Mouse (Mus musculus) granulocyte monocyte progenitor cell, adult 5-6 weeks (primary cell): ENCODE results near the gene 7420426K07Rik. TPM values are rescaled to one million over a fixed set of nuclear protein-coding genes. Genes with fewer than 3 reads are reported as not detected.

Experiments used
- ATAC-seq: replicated peaks from 2 replicates; pipeline ENCODE4 v1.8.0; 2016; ENCODE audit warnings: mild to moderate bottlenecking, moderate TSS enrichment, inconsistent platforms; ENCODE audit not compliant: poor library complexity, severe bottlenecking
- total RNA-seq, 2 experiments: library from RNA; stranded (forward) in 1 of 2; stranded (reverse) in 1 of 2; fragments of 200-712, 200-1000 nt in 1 of 2; fragments of >200 nt in 1 of 2; fragmentation: Nextera tagmentation in 1 of 2; gene quantifications; 2 replicates each; pipeline ENCODE4 v1.2.3; 2014 to 2017

Gene 7420426K07Rik
- total RNA-seq (2014; fragmentation: Nextera tagmentation), result not detected in 2 replicates
- not detected in 2 replicates for total RNA-seq (2017)

DNA sequence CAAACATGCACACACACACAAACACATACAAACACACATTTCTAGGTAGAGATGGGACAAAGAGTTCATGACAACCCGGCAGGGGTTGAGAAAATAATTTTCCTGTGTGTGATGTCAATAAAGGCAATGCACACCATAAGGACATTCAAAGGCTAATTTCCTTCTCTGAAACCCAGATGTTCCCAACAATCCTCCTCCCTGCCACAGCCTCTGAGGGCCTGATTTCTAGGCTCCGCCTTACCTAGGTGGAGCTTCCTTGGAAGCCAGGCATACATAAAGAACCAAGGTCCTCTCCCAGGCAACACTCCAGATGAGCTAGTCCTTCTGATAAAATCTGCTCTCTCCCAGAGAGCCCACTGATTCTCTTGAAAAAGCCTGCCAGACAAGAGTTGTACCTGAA is at the start of gene 7420426K07Rik:
Gene 7420426K07Rik, plus strand, starts transcription at position 301 of the 400 bp plus-strand sequence.
- ATAC-seq, result no peak

DNA sequence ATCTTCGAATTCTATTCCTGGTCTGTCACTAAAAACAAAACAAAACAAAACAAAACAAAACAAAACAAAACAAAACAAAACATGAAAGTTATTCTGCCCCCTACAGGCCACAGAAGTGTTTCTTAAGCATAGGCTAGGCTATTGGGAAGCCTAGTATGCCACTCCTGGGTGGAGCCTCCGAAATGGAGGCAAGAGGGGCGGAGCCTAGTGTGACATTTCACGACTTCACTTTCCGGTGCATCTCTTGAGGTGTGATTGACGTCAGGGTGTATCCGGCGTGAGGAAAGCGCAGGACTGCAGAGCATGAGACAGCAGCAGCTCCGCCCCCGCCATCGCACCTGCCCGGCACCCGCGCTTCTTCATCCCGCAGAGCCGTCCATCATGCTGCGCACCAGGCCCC is 46.7 kb upstream of the 7420426K07Rik start, which contains the start of gene Prr23a2:
Gene Prr23a2, plus strand, starts transcription at position 285 of the 400 bp plus-strand sequence.
- ATAC-seq, result no peak

DNA sequence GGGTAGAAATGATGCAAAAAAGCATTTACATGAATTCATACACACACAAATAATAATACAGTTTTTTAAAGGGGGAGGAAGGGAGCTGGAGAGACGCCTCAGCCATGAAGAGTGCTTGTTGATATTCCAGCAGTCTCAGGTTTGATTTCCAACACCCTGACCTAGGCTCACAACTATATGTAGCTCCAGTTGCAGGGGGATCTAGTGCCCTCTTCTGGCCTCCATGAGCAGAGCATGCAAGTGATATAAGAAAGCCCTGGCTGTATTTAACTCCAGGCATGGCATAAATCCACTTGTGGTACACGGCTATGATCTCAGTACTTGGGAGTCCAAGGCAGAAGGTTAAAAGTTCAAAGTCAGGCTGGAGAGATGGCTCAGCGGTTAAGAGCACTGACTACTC is 39.5 kb upstream of the 7420426K07Rik start:
- ATAC-seq, result no peak

DNA sequence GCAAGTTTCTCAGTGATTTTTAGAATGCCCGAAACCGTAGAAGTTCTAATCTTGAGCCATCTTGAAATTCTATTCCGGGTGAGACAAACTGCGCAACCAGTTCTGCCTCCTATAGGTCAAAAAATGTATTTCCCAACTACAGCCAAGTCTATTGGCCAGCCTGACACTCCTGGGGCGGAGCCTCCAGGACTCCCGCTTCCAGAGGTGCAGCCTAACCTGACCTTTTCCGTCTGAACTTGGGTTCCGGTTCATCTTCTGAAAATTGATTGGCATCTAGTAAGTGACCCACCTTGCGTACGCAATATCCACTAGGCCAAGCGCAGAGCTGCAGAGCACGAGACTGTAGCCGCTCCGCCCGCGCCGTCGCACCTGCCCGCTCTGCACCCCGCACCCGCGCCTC is 38.3 kb upstream of the 7420426K07Rik start, which contains the start of gene Prr23a3:
Gene Prr23a3, plus strand, starts transcription at position 197 of the 400 bp plus-strand sequence.
- ATAC-seq, result no peak

DNA sequence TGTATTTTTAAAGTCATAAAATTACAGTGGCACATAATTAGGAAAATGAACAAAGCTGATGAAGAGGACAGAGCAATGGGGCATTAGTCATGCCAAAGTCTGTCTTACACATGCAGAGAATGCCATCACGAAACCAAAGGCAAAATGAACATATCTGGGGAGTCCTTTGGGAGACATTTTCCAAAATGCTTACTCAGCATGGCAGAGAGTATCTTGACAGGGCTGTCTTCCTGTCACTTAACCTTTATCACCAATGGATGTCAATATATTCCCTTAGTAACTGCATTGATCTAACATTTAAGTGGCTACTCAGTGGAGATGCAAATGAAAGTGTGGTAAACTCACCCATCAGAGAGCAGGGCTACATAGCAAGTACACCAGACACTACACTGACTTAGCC is 1.4 kb upstream of the 7420426K07Rik start:
- no peak for ATAC-seq

DNA sequence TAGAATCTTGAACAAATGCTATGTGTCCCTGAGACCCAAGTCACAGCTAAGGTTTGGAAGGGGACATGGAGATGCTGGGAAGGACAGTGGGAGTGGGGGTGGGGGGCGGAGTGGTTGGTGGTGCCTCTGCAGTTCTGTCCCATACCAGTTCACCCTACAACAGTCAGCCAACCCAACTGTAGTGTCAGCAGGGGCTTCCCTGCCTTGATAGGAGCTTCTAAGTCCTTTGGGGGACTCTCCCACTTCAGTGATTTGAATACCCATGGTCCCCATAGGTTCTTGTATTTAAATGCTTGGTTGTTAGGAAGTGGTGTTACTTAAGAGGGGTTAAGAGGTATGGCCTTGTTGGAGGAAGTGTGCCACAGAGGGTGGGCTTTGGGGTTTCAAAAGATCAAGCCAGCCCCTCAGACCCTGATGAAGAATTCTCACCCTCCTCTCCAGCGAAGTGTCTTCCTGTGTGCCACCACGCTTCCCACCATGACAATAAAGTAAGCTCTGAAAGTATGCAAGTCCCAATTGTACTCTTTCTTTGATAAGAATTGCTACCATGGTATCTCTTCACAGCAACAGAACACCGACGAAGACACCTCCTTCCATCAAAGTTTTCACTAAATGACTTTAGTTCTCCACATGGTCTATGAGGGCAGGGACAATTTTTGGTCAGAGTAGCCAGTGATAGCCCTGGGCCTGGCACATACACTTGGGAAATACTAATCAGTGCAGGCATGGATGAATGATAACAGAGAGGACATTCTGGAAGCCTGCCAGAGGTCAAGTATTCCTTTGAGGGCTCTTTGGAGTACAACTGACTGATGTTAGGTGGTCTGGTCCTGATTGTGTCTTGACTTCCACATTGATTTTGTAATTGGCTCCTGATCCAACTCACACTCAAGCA is 18.0 kb downstream of the 7420426K07Rik start:
- no peak for ATAC-seq

DNA sequence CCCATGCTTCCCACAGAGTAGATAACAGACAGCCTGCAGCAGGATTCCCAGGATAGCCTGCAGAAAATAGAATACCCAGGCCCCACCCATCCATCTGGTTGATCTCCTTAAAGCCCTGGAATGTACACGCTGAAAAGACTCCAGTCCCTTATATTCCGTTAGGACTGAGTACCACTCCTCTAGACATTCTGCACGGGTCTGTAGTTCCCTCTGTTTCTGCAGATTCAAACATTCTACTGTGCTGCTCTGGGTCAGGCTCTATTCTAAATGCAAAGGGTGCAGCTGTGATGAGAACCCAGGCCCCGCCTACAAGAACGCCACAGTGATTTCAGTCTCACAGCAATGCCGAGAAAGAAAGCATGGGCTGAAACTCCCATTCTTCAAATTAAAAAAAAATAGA is 20.2 kb downstream of the 7420426K07Rik start:
- ATAC-seq, result no peak

DNA sequence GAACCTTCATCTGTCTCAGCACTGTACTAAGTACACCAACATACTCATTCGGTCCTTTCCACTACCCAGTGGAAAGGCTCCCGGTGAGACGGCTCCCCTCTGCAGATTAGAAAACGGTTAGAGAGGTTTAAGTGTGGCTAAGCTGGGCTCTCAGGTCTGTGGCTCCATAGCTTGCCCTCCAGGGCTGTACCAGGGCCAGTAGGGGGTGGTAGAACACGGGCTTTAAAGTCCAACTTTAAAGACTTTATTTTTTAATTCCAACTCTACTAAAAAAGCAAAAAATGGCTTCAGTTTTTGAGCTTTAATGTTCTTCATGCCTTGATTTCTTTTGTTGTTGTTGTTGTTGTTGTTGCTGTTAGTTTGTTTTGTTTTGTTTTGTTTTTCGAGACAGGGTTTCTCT is 21.3 kb downstream of the 7420426K07Rik start:
- ATAC-seq, result no peak

DNA sequence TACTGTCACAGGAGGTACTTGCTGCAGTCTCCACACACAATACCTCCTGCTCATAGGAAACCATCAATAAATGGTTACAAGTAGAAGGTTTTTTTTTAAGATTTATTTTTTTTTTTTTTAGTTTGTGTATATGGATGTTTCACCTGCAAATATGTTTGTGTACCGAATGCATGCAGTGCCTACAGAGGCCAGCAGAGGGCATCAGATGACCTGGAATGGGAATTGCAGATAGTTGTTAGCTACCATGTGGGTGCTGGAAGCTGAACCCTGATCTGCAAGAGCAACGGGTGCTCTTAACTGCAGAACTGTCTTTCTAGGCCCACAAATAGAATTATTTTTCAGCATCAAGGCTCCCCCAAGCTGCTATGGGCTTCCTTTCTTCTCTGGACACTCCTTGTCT is 26.6 kb downstream of the 7420426K07Rik start:
- ATAC-seq, result no peak

DNA sequence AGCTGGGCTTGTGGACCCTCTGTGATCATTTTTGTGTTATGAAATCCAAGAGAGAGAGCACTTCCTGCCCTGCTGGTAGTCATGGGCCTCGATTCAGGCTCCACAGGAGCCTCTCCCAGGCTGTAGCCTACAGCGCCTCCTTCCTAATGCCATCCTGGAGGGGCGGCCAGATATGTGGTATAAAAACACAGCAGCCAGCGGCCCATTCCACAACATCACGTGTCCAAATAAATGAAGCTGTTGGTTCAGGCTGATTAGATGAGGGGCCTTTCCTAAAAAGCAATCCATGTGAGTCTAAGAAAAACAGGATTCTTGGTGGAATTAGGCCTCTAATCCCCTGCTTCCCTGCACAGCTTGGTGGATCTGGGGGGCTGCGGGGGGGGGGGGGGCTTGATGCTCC is 30.0 kb downstream of the 7420426K07Rik start:
- ATAC-seq, result no peak

DNA sequence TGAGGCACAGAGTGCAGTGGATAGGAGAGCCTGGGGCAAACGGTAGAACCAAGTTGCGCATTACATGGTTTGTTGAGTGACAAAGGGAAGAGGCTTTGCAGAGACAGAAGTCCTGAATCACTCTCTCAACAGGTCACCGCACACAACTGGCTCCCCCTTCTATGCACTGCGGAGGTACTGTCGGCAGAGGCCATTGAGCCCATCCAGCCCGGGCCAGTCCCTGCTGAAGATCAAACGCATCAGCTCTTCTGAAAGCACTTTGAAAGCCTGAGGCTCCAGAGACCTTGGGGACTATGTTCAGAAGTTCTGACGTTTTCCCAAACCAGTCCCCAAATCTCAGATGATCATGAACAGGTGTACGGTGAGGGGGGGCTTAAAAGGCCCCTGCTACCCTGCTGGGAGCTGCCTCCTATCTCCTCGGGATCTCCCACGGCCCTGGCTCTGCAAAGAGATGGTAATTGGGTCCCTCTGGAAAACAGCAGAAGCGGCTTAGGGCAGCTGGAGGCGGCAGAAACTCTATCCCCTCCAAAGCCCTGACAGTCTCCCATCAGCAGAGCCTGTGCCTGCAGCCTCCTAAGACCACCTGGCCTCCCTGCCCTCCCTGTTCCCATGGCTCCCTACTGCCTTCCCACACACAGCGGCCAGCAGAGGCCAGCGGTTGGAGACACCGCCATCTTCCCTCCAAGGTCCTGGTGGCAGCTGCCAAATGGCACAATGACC is 32.4 kb downstream of the 7420426K07Rik start:
- no peak for ATAC-seq

DNA sequence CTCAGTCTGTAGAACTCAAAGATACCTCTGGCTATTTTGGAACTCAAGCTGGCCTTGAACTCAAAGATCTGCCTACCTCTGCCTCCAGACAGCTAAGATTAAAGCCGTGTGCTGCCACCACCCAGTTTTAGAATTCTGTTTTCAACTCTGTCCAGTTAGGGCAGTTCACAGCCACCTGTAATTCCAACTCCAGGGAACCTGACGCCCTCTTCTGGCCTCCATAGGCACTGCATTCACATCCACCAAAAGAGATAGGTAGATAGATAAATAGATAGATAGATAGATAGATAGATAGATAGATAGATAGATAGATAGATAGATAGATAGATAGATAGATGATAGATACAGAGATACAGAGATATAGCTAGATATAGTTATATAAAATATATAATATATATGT is 36.4 kb downstream of the 7420426K07Rik start:
- ATAC-seq, result no peak

DNA sequence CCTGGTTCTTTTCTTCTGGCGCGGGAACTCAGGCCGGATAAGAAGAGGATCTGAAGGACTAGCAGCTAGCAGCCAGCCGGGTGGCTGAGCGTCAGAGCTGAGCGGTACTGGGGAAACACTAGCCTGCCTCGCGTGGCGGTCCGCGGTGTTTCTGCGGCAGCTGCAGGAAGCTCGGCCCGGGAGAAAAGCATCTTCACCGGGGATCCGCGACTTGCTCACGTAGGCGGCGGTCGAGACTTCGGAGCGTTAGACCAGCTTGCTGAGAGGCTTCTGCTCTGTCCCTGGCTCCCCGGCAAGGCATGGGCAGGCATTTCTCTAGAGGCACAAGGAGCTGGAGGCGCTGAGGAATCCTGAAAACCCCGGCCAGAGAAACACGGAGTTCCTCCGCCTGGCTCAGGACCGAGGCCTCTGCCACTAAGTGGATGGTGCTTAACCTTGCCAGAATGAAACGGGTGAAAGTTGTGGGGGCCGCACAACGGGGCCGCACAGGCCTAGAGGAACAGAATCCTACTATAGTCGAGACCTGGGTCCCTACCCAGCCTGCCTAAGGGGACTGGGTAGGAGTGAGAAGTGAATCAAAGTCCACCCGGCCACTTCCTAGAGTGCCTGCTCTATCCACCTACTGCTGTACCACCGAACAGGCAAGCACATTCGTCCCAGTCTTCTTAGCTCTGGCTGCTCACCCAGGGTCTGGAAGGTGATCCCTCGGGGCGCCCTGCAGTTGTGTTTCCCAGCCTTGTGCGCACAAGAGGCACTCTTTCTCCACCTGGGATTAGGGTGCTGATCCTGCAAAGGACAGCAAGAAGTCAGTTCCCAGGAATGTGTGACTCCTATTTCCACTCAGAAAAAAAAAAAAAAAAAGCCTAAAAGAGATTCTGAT is 49.5 kb downstream of the 7420426K07Rik start:
- ATAC-seq, result 0 out of 2 replicates have a peak, but pooled peaks have one; percentile 12

DNA sequence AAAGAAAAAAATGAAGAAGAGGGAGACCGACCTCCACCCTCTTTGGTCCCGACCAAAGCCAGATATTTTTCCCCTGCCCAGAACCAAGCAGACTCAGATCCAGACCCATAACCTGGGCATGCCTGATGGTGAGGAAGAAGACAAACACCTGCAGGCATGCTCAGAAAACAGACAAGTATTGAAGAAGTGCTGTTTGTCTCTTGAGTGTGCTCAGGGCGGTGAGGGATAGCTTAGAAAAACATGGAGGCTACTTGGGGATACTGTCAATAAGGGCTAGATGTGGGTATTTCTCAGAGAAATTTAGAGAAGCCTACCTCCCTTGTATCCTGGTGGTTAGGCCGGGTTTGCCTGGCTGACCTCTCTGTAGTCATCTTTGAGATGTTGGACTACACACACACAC is 50.4 kb downstream of the 7420426K07Rik start:
- ATAC-seq, result no peak

DNA sequence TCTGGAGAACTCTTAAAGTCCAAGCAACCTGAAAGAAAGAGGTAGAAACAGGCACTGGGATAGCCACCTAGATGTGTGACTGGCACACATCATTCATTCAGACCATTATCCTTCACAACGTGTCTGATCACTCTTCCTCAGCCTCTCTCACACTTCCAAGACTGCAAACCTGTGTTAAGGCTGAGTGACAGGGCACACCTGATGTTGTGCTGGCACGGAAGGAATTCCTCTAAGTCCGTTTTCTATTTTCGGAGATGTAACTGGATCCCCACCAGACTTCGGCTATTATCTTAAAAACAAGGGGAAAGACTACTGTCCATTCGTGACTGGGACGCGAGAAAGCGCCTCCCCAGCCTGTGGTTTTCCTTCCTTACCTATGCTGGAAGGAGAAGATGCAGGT is 50.9 kb downstream of the 7420426K07Rik start:
- ATAC-seq, result no peak

Other genes with a start within 250 kb of the 7420426K07Rik start
- gene Prr23a1, start 60.6 kb upstream of the 7420426K07Rik start, total RNA-seq (2014; fragmentation: Nextera tagmentation), result not detected in 2 replicates
- gene Prr23a1, start 60.6 kb upstream of the 7420426K07Rik start, total RNA-seq (2017), result not detected in 2 replicates
- gene Prr23a2, start 46.6 kb upstream of the 7420426K07Rik start, total RNA-seq (2014; fragmentation: Nextera tagmentation), result not detected in 2 replicates
- gene Prr23a2, start 46.6 kb upstream of the 7420426K07Rik start, total RNA-seq (2017), result not detected in 2 replicates
- not detected in 2 replicates for gene Prr23a3, start 38.4 kb upstream of the 7420426K07Rik start, total RNA-seq (2014; fragmentation: Nextera tagmentation)
- not detected in 2 replicates for gene Prr23a3, start 38.4 kb upstream of the 7420426K07Rik start, total RNA-seq (2017)
- gene Foxl2, start 52.2 kb downstream of the 7420426K07Rik start, total RNA-seq (2014; fragmentation: Nextera tagmentation), result not detected in 2 replicates
- gene Foxl2, start 52.2 kb downstream of the 7420426K07Rik start, total RNA-seq (2017), result not detected in 2 replicates
- gene Faim, start 83.3 kb downstream of the 7420426K07Rik start, total RNA-seq (2014; fragmentation: Nextera tagmentation), result 22.2 and 45.9 TPM in 2 replicates
- 98.8 TPM in 2 replicates for gene Faim, start 83.3 kb downstream of the 7420426K07Rik start, total RNA-seq (2017)
- not detected in 2 replicates for gene Gm1123, start 132.6 kb downstream of the 7420426K07Rik start, total RNA-seq (2014; fragmentation: Nextera tagmentation)
- not detected in 2 replicates for gene Gm1123, start 132.6 kb downstream of the 7420426K07Rik start, total RNA-seq (2017)
- 9.9 and 10.5 TPM in 2 replicates for gene Pik3cb, start 237.5 kb downstream of the 7420426K07Rik start, total RNA-seq (2014; fragmentation: Nextera tagmentation)
- 4.6 and 5.6 TPM in 2 replicates for gene Pik3cb, start 237.5 kb downstream of the 7420426K07Rik start, total RNA-seq (2017)